Mouse (Mus musculus): Measurements from ENCODE around the gene 2410015M20Rik. TPM values are rescaled to one million over a fixed set of nuclear protein-coding genes. Genes with fewer than 3 reads are reported as not detected.
"Not testable (repeated sequence)": the region's sequence is repeated elsewhere in the genome, so short reads cannot be mapped to it uniquely, and the experiment has no call there.

2410015M20Rik gene
- polyA plus RNA-seq, 1 experiment from 2014 or later = 211 TPM

DNA sequence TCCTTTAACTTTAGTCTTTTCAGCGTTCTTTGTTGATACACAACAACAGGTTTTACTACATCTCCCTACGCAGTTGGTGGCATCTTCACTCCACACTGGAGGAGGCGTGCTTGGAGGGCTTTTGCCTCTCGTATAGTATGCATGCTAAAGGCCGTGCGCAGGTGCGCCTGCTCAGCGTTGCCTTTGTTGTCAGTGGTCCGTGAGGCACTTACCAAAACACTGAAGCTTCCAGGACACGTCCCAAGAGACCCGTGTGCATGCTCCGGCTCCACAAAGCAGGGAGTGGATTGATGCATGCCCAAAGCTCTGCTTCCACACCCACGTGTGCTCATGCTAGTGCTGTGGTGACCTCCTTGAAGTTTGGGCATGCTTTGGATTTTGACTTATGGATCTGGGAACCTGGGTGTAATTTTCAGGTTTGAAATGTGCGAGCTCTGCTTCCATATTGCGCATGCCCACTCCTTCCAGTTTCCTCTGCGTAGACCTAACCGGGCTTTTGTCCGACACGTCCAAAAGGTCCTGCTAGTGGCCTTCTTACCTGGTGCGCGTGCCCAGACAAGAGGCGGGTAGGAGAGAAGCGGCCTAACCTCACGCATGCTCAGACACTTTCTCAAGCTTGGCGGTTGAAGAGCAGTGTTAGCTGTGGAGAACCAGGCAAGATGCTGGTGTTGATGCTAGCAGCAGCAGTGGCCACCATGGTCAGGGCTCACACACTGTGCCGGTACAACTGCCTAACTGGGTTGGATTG is 18.1 kb upstream of the 2410015M20Rik start, which contains the start of gene Catsperd:
TSS of gene Catsperd (plus strand) at position 614 of the 748 bp plus-strand sequence.
- H3K9me3 ChIP-seq = no peaks in the 10 kb centered on the region
- H3K27ac ChIP-seq = peak within 1 kb of the TSS; percentile 88
- H3K9ac ChIP-seq (replicated peaks) = peak within 1 kb of the TSS; percentile 45
- peak within 1 kb of the TSS; percentile 94 for H3K4me3 ChIP-seq (replicated peaks)
- H3K4me1 ChIP-seq (replicated peaks) = peaks cover 19% of the 10 kb centered on the region
- peaks cover 19% of the 10 kb centered on the region for H3K36me3 ChIP-seq
- H3K4me2 ChIP-seq = peak within 1 kb of the TSS; percentile 86
- peak; percentile 18; the same call in 1 of the 2 replicates for ATAC-seq (ENCODE audit: insufficient number of reproducible peaks, insufficient read depth, low FRiP score, low TSS enrichment, low read depth)
- no peaks in the 10 kb centered on the region for H3K27me3 ChIP-seq
- 8% methylated on average over 26 of the region's 26 CpGs for WGBS

DNA sequence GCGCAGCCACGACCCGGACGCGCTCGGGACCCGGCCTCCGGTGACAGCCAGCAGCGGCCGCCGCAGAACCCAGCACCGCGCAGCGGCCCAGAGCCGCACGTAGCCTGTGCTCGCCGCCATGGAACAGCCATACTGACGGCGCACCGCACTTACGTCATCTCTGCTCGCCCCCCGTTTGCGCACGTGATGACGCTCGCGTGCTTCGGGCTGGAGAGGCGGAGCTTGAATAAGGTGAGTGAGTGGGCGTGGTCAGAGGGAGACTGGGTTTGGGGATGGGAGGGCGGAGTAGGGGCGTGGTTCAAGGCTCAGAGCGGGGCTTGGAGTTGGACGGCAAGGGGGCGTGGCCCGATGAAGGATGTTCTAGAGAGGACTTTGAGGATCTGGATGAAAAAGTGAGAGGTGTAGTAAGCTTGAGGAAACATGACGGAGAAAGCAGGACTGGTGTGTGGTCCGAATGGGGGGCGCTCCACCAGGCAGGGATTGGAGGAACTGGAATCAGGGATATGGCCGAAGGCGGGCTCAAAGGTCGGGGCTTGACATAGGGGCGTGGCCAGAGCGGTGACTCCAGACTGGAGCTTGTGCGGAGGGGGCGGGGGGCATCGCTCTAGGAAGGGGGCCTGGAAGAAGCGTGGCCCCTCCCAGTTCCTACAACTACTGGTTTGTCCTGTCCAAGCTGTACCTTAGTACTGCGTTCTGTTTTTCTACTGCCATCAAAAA is 17.3 kb upstream of the 2410015M20Rik start, which contains the start of gene Lonp1:
TSS of gene Lonp1 (minus strand) at position 134 of the 717 bp plus-strand sequence.
- Histone ChIP-seq H3K4me2 (peak within 1 kb of the TSS; percentile 86), H3K36me3 (peaks cover 27% of the 10 kb centered on the region), H3K27me3 (no peaks in the 10 kb centered on the region), H3K4me1 (replicated peaks) (peaks cover 19% of the 10 kb centered on the region), H3K27ac (peak within 1 kb of the TSS; percentile 88), H3K4me3 (replicated peaks) (peak within 1 kb of the TSS; percentile 94), H3K9me3 (no peaks in the 10 kb centered on the region), H3K9ac (replicated peaks) (peak within 1 kb of the TSS; percentile 90)
- 0% methylated on average over 47 of the region's 51 CpGs for WGBS
- peak; percentile 88 for ATAC-seq (ENCODE audit: insufficient number of reproducible peaks, insufficient read depth, low FRiP score, low TSS enrichment, low read depth)

DNA sequence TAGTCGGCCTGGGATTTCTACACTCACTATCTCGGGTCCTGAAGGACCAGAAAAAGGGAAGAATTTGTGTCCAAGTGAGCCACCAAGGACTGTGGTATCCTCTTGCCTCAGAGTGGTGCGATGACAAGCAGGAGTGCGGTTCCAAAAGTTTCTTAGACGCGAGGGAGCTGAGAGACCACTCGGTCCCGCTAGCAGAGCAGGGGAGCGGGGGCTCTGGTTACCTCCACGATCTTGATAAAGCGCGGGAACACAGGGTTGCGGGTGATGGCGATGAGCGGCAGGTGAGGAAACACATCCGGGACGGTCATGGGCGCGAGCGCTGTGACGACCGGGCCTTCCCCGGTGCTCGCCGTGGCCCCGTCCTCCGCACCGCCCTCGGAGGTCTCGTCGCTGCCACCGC is 16.7 kb upstream of the 2410015M20Rik start:
- ATAC-seq (ENCODE audit: insufficient number of reproducible peaks, insufficient read depth, low FRiP score, low TSS enrichment, low read depth) = no peak; the same call in 1 of the 2 replicates
- Histone ChIP-seq H3K27ac (peak overlapping the region; percentile 80), H3K4me1 (replicated peaks) (peaks cover 19% of the 10 kb centered on the region), H3K9ac (replicated peaks) (peak overlapping the region; percentile 90), H3K4me3 (replicated peaks) (peak overlapping the region; percentile 94), H3K27me3 (no peaks in the 10 kb centered on the region), H3K9me3 (no peaks in the 10 kb centered on the region), H3K4me2 (peak overlapping the region; percentile 86), H3K36me3 (peaks cover 33% of the 10 kb centered on the region)
- WGBS = under 1% methylated on average over 32 of the region's 32 CpGs

GRCm38 (mm10) chr17:56625495-56625894 is 15.9 kb upstream of the 2410015M20Rik start:
- Histone ChIP-seq H3K4me2 (peak overlapping the region; percentile 86), H3K9me3 (no peaks in the 10 kb centered on the region), H3K4me1 (replicated peaks) (peaks cover 19% of the 10 kb centered on the region), H3K27ac (no peak overlapping the region), H3K27me3 (no peaks in the 10 kb centered on the region), H3K9ac (replicated peaks) (no peak overlapping the region), H3K4me3 (replicated peaks) (peak overlapping the region; percentile 94), H3K36me3 (peaks cover 41% of the 10 kb centered on the region)
- WGBS = 81% methylated on average over 3 of the region's 3 CpGs
- no peak for ATAC-seq (ENCODE audit: insufficient number of reproducible peaks, insufficient read depth, low FRiP score, low TSS enrichment, low read depth)

DNA sequence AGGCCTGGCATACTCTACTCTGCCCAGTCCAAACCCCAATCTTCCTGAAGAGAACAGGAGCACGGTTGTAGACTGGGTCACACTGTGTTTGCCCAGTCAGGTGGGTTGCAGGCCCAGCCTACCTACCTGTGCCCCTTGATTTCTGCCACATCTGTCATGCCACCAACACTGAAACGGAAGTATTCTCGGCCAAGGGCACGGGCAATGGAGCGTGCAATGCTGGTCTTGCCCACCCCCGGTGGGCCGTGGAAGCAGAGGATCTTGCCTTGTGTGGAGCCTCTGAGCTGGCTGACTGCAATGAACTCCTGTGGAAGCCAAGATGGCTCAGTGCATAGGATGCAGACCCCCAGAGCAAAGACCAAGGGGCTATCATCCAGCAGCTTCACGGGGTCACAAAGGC is 8.1 kb upstream of the 2410015M20Rik start:
- no peaks in the 10 kb centered on the region for H3K9me3 ChIP-seq
- no peak overlapping the region for H3K9ac ChIP-seq (replicated peaks)
- H3K27ac ChIP-seq = no peak overlapping the region
- H3K4me2 ChIP-seq = no peak overlapping the region
- H3K4me3 ChIP-seq (replicated peaks) = no peak overlapping the region
- no peaks in the 10 kb centered on the region for H3K27me3 ChIP-seq
- H3K36me3 ChIP-seq = peaks cover 86% of the 10 kb centered on the region
- no peak for ATAC-seq (ENCODE audit: insufficient number of reproducible peaks, insufficient read depth, low FRiP score, low TSS enrichment, low read depth)
- WGBS = 92% methylated on average over 8 of the region's 8 CpGs
- peaks cover 14% of the 10 kb centered on the region for H3K4me1 ChIP-seq (replicated peaks)

GRCm38 (mm10) chr17:56616725-56617124 is 7.2 kb upstream of the 2410015M20Rik start:
- 85% methylated on average over 3 of the region's 3 CpGs for WGBS
- H3K4me3 ChIP-seq (replicated peaks) = no peak overlapping the region
- ATAC-seq (ENCODE audit: insufficient number of reproducible peaks, insufficient read depth, low FRiP score, low TSS enrichment, low read depth) = no peak
- H3K27me3 ChIP-seq = no peaks in the 10 kb centered on the region
- H3K9ac ChIP-seq (replicated peaks) = no peak overlapping the region
- H3K4me2 ChIP-seq = no peak overlapping the region
- H3K4me1 ChIP-seq (replicated peaks) = peaks cover 18% of the 10 kb centered on the region
- no peaks in the 10 kb centered on the region for H3K9me3 ChIP-seq
- peaks cover 77% of the 10 kb centered on the region for H3K36me3 ChIP-seq
- no peak overlapping the region for H3K27ac ChIP-seq

- Histone ChIP-seq H3K4me3 (replicated peaks) (no peak overlapping the region), H3K36me3 (peaks cover 68% of the 10 kb centered on the region)
These were observed 6.2 kb upstream of the 2410015M20Rik start for GRCm38 (mm10) chr17:56615792-56616191.

GRCm38 (mm10) chr17:56615136-56615784 is 5.7 kb upstream of the 2410015M20Rik start:
- H3K4me2 ChIP-seq = peak overlapping the region; percentile 96
- peak overlapping the region; percentile 74 for H3K4me3 ChIP-seq (replicated peaks)
- no peaks in the 10 kb centered on the region for H3K9me3 ChIP-seq
- H3K4me1 ChIP-seq (replicated peaks) = peaks cover 23% of the 10 kb centered on the region
- H3K27me3 ChIP-seq = no peaks in the 10 kb centered on the region
- H3K27ac ChIP-seq = no peak overlapping the region
- ATAC-seq (ENCODE audit: insufficient number of reproducible peaks, insufficient read depth, low FRiP score, low TSS enrichment, low read depth) = no peak
- 86% methylated on average over 11 of the region's 11 CpGs for WGBS
- peak overlapping the region; percentile 89; the same call in 1 of the 2 replicates for H3K9ac ChIP-seq (replicated peaks)
- peaks cover 62% of the 10 kb centered on the region for H3K36me3 ChIP-seq

More at GRCm38 (mm10) chr17:56615792-56616191, 6.2 kb upstream of the 2410015M20Rik start:
- no peak for ATAC-seq (ENCODE audit: insufficient number of reproducible peaks, insufficient read depth, low FRiP score, low TSS enrichment, low read depth)
- Histone ChIP-seq H3K4me2 (0 out of 2 replicates have a peak overlapping the region, but pooled peaks have one; percentile 96), H3K27me3 (no peaks in the 10 kb centered on the region), H3K9ac (replicated peaks) (no peak overlapping the region), H3K4me1 (replicated peaks) (peaks cover 19% of the 10 kb centered on the region), H3K27ac (no peak overlapping the region), H3K9me3 (no peaks in the 10 kb centered on the region)
- 94% methylated on average over 4 of the region's 4 CpGs for WGBS

DNA sequence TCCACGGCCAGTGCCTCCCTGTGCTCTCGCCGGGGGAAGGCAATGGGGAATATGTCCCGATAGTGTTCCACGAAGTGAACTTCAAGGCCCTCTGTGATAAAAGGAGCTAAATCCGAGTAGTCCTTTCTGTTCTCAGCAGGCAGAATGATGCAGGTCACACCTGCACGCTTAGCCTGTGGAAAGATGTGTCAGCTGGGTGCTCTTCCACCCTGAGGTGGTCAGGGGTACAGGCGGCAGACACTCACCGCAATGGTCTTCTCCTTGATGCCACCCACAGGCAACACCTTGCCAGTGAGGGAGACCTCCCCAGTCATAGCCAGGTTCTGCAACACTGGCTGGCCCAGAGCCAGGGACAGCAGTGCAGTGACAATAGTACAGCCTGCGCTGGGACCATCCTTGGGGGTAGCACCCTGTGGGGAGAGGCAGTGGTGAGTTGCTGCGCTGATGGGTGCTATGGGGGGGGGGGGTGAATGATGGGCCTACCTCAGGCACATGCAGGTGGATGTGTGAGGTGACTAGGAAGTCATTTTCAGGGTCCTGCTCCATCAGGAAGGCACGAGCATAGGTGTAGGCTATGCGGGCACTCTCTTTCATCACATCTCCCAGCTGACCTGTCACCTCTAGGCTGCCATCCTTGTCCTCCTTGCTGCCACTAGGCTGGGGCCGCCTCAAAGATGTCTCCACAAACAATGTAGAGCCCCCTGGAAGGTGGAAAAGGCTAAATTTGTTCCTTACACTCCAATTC is 5.0 kb upstream of the 2410015M20Rik start:
- Histone ChIP-seq H3K4me1 (replicated peaks) (peaks cover 26% of the 10 kb centered on the region), H3K4me2 (peak overlapping the region; percentile 96), H3K4me3 (replicated peaks) (peak overlapping the region; percentile 74), H3K9me3 (no peaks in the 10 kb centered on the region), H3K27ac (no peak overlapping the region), H3K9ac (replicated peaks) (peak overlapping the region; percentile 89), H3K27me3 (no peaks in the 10 kb centered on the region), H3K36me3 (peaks cover 55% of the 10 kb centered on the region)
- ATAC-seq (ENCODE audit: insufficient number of reproducible peaks, insufficient read depth, low FRiP score, low TSS enrichment, low read depth) = no peak
- WGBS = 31% methylated on average over 14 of the region's 14 CpGs

DNA sequence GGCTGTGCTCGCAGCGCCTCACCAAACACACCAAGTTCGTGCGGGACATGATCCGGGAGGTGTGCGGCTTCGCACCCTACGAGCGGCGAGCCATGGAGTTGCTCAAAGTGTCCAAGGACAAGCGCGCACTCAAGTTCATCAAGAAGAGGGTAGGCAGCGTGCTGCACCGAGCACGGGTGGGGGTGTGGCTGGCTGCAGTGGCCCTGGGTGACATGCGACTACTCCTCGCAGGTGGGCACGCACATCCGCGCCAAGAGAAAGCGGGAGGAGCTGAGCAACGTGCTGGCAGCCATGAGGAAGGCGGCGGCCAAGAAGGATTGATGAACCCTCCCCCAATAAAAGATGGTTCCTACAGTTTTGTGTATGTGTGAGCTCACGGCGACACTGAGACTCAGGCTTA is 4.3 kb upstream of the 2410015M20Rik start:
- Histone ChIP-seq H3K36me3 (peaks cover 49% of the 10 kb centered on the region), H3K4me1 (replicated peaks) (peaks cover 30% of the 10 kb centered on the region), H3K9ac (replicated peaks) (peak overlapping the region; percentile 89), H3K4me2 (peak overlapping the region; percentile 96), H3K27ac (peak overlapping the region; percentile 93), H3K4me3 (replicated peaks) (peak overlapping the region; percentile 74)
- not testable (repeated sequence) for ATAC-seq (ENCODE audit: insufficient number of reproducible peaks, insufficient read depth, low FRiP score, low TSS enrichment, low read depth); H3K9me3 ChIP-seq; H3K27me3 ChIP-seq
- WGBS = under 1% methylated on average over 26 of the region's 26 CpGs

Measured in limb, embryonic 12.5 days (tissue).